9 mouse cellular contexts compared by ENCODE assay signal in the genomic region with DNA sequence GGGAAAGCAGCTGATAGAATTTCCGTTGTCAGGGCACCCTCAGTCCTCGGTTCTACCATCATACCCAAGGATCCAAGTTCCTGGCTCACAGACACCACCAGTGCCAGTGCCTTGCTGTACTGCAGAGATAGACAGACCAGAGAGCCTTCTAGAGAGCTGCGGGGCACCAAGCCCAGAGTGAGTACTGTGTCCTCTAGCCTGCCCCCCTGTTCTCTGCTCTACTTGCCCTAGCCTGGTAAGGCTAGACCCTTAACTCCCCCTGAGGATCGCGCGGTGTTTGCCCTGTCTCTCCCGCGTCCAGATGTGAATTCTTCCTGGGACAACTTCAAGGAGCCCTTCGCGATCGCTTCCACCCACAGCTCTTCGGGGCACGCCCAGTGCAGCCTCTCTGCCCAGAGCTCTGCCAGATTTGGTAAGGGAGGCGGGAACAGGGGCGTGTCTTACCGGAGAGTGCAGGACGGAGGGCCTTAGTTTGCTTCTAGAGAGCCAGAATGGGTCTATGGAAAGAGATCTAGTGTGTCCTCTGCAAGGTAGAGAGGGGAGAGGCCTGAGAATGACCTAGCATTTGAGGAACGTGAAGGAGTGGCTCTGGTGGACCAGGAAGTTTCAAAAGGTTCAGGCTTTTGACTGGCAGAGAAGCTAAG. TPM values are rescaled to one million over a fixed set of nuclear protein-coding genes. Genes with fewer than 3 reads are reported as not detected.
DNase-seq lines count a peak whose midpoint lies in the region; ATAC-seq and TF ChIP-seq lines count a peak whose summit lies in the region.
"Had no signal": no experiment of that assay in that cellular context is flagged by ENCODE, and none has a peak within 500 bp of the region (broad histone marks: within the 10 kb centered on the region; RNA-seq: fewer than 3 reads in every experiment).

No protein-coding gene starts in this region.

- 8% methylated on average over 18 of the region's 18 CpGs for WGBS in kidney, adult 2 months
- WGBS in kidney, embryonic 15.5 days, result 6% methylated on average over 18 of the region's 18 CpGs
- WGBS in lung, adult 2 months, result 5% methylated on average over 18 of the region's 18 CpGs

- no peak overlapping the region for H3K27ac ChIP-seq in kidney, adult 2 months (ENCODE audit: insufficient read depth, low read depth, low read length)
- H3K27ac ChIP-seq in kidney, embryonic 15.5 days, result no peak overlapping the region

- no peak for TF ChIP-seq CTCF in kidney, adult 2 months (conservative IDR thresholded peaks at IDR 0.05; ENCODE audit: insufficient read depth, insufficient read length, low read depth, low read length)
- no peak for TF ChIP-seq CTCF in lung, adult 2 months (IDR thresholded peaks at IDR 0.05; ENCODE audit: insufficient read depth, low read length)

- no peaks in the 10 kb centered on the region for H3K27me3 ChIP-seq in kidney, adult 2 months (replicated peaks; ENCODE audit: control insufficient read depth, insufficient read depth, low read length)
- peaks cover 54% of the 10 kb centered on the region for H3K27me3 ChIP-seq in kidney, embryonic 15.5 days

- H3K9ac ChIP-seq in kidney, embryonic 15.5 days, result no peak overlapping the region

- no peak for ATAC-seq in kidney, embryonic 15.5 days (replicated peaks; ENCODE audit: low FRiP score)

- H3K9me3 ChIP-seq in kidney, embryonic 15.5 days (replicated peaks), result no peaks in the 10 kb centered on the region

- no peak for TF ChIP-seq POLR2A in kidney, adult 2 months (IDR thresholded peaks at IDR 0.05; ENCODE audit: low read depth, low read length)
- no peak for TF ChIP-seq POLR2A in lung, adult 2 months (IDR thresholded peaks at IDR 0.05; ENCODE audit: borderline replicate concordance, extremely low read depth, low read depth, low read length)

- no peak overlapping the region for H3K4me2 ChIP-seq in kidney, embryonic 15.5 days

- no peaks in the 10 kb centered on the region for H3K36me3 ChIP-seq in kidney, adult 2 months (ENCODE audit: control insufficient read depth, insufficient read depth, low read length)
- peaks cover 15% of the 10 kb centered on the region for H3K36me3 ChIP-seq in kidney, embryonic 15.5 days

- H3K4me1 ChIP-seq in kidney, adult 2 months (ENCODE audit: control insufficient read depth, insufficient read depth, low read length), result no peaks in the 10 kb centered on the region
- H3K4me1 ChIP-seq in kidney, embryonic 15.5 days, result no peaks in the 10 kb centered on the region
- H3K4me1 ChIP-seq in lung, adult 2 months (ENCODE audit: control insufficient read depth, insufficient read depth, low read length), result peaks cover 3% of the 10 kb centered on the region; the same call in 1 of the 2 replicates

- DNase-seq in kidney, adult 2 months, result peak; percentile 67
- DNase-seq in adrenal gland, postnatal 36 days, result peak; percentile 85 to 86
- peak; percentile 40 for DNase-seq in heart, postnatal 4 days
- DNase-seq in lung, adult 2 months, result peak; percentile 68
- no peak for DNase-seq in left cerebral cortex, adult 8-10 months (ENCODE audit: low spot score in 2 of 2)
- DNase-seq in thymus, adult 18-20 months, result no peak
- no peak for DNase-seq in right cerebral cortex, postnatal 36 days (ENCODE audit: low spot score in 2 of 2)

- H3K4me3 ChIP-seq in kidney, adult 2 months (ENCODE audit: insufficient read depth, low read depth, low read length), result no peak overlapping the region
- no peak overlapping the region for H3K4me3 ChIP-seq in kidney, embryonic 15.5 days (replicated peaks)
- no peak overlapping the region for H3K4me3 ChIP-seq in lung, adult 2 months (replicated peaks; ENCODE audit: extremely low read depth, low read depth, low read length)

RNA-seq across cellular contexts. Expression of a gene that starts 5.9 kb away (rescaled TPM):
- not detected in 2 replicates for polyA plus RNA-seq in kidney, adult 2 months (2012; rRNA removed)
- 0.45 and 0.49 TPM in 2 replicates for polyA plus RNA-seq in kidney, embryonic 15.5 days (2015; fragmentation: Nextera tagmentation; extraction: Ambion mirVana)
- total RNA-seq in adrenal gland, postnatal 36 days (2021), result not detected
- not detected for total RNA-seq in heart, postnatal 4 days (2021)
- polyA plus RNA-seq in lung, adult 2 months (2012; rRNA removed), result not detected in 2 replicates
- 1 to 10 TPM; 1.2 to 1.5 (median 1.3) TPM for total RNA-seq in left cerebral cortex, adult 8-10 months (2022)

RNA-seq across cellular contexts. Expression of a gene that starts 15.6 kb away (rescaled TPM):
- polyA plus RNA-seq in kidney, adult 2 months (2012; rRNA removed), result 0.18 and 0.38 TPM in 2 replicates
- polyA plus RNA-seq in kidney, embryonic 15.5 days (2015; fragmentation: Nextera tagmentation; extraction: Ambion mirVana), result 0.40 and 0.48 TPM in 2 replicates
- 1 to 10 TPM; 1.0 to 1.3 TPM for total RNA-seq in adrenal gland, postnatal 36 days (2021)
- total RNA-seq in heart, postnatal 4 days (2021), result under 1 TPM; 0.09 to 0.24 TPM
- polyA plus RNA-seq in lung, adult 2 months (2012; rRNA removed), result 0.34 and 0.41 TPM in 2 replicates
- total RNA-seq in left cerebral cortex, adult 8-10 months (2022), result 10 to 100 TPM; 69.1 to 76.7 (median 74.1) TPM

RNA-seq across cellular contexts. Expression of a gene that starts 16.5 kb away (rescaled TPM):
- polyA plus RNA-seq in kidney, adult 2 months (2012; rRNA removed), result not detected in 2 replicates
- not detected in 2 replicates for polyA plus RNA-seq in kidney, embryonic 15.5 days (2015; fragmentation: Nextera tagmentation; extraction: Ambion mirVana)
- 1 to 10 TPM in 1 of 2 experiments, not detected in 1; 1.5 TPM for total RNA-seq in adrenal gland, postnatal 36 days (2021)
- 1 to 10 TPM in 1 of 2 experiments, not detected in 1; 1.5 TPM for total RNA-seq in heart, postnatal 4 days (2021)
- not detected in 2 replicates for polyA plus RNA-seq in lung, adult 2 months (2012; rRNA removed)
- 1 to 10 TPM in 1 of 4 experiments, not detected in 3; 1.8 TPM for total RNA-seq in left cerebral cortex, adult 8-10 months (2022)
- polyA plus RNA-seq: intestine, embryonic 14.5 days had no signal

RNA-seq across cellular contexts. Expression of a gene that starts 16.7 kb away (rescaled TPM):
- polyA plus RNA-seq in kidney, adult 2 months (2012; rRNA removed), result 304 and 376 TPM in 2 replicates
- polyA plus RNA-seq in kidney, embryonic 15.5 days (2015; fragmentation: Nextera tagmentation; extraction: Ambion mirVana), result 808 and 824 TPM in 2 replicates
- 100 to 1,000 TPM; 651 to 659 TPM for total RNA-seq in adrenal gland, postnatal 36 days (2021)
- 100 to 1,000 TPM; 678 to 716 TPM for total RNA-seq in heart, postnatal 4 days (2021)
- 93.2 and 117 TPM in 2 replicates for polyA plus RNA-seq in lung, adult 2 months (2012; rRNA removed)
- 100 to 1,000 TPM; 328 to 384 (median 347) TPM for total RNA-seq in left cerebral cortex, adult 8-10 months (2022)

RNA-seq across cellular contexts. Expression of a gene that starts 16.8 kb away (rescaled TPM):
- 29.4 and 34.4 TPM in 2 replicates for polyA plus RNA-seq in kidney, adult 2 months (2012; rRNA removed)
- polyA plus RNA-seq in kidney, embryonic 15.5 days (2015; fragmentation: Nextera tagmentation; extraction: Ambion mirVana), result 125 and 129 TPM in 2 replicates
- total RNA-seq in adrenal gland, postnatal 36 days (2021), result 100 to 1,000 TPM; 109 to 136 TPM
- total RNA-seq in heart, postnatal 4 days (2021), result 10 to 100 TPM; 61.8 to 69.1 TPM
- polyA plus RNA-seq in lung, adult 2 months (2012; rRNA removed), result 27.4 and 30.4 TPM in 2 replicates
- 10 to 100 TPM; 45.9 to 60.0 (median 49.6) TPM for total RNA-seq in left cerebral cortex, adult 8-10 months (2022)

Comparison
In these comparisons a context has a peak if more than half of its experiments do, and no peak if none do; other contexts are left out.
1. DNase-seq: peak in kidney, adult 2 months (single experiment), adrenal gland, postnatal 36 days (2 of 2), heart, postnatal 4 days (single experiment) and lung, adult 2 months (single experiment); none in left cerebral cortex, adult 8-10 months (0 of 2), thymus, adult 18-20 months (0 of 2) and right cerebral cortex, postnatal 36 days (0 of 2).
2. RNA of a gene that starts 15.6 kb away (total RNA-seq): 69.1 to 76.7 TPM in left cerebral cortex, adult 8-10 months; 1.0 to 1.3 TPM in adrenal gland, postnatal 36 days and 0.09 to 0.24 TPM in heart, postnatal 4 days; every median in the first group is over 10 times any median in the second.